Mouse (Mus musculus): ENCODE data around the gene Elmo1. TPM values are rescaled to one million over a fixed set of nuclear protein-coding genes. Genes with fewer than 3 reads are reported as not detected.

The Elmo1 gene
- total and polyA plus RNA-seq, 3 experiments, result 23.1 to 50.2 (median 32.2) TPM

- DNase-seq (ENCODE audit: extremely low read depth), result no peak
- Histone ChIP-seq H3K4me1 (ENCODE audit: control insufficient read depth in 1 of 2, insufficient read depth in 2 of 2) (peaks cover 29 to 90% of the 10 kb centered on the region in 2 experiments), H3K9ac (ENCODE audit: insufficient read depth, low read depth) (no peak overlapping the region), H3K27me3 (replicated peaks) (no peaks in the 10 kb centered on the region), H3K79me2 (replicated peaks; ENCODE audit: control insufficient read depth, extremely low read depth, insufficient read depth, poor library complexity, severe bottlenecking) (no peaks in the 10 kb centered on the region; the same call in 1 of the 2 replicates), H3K4me2 (ENCODE audit: insufficient read depth, low read depth, poor library complexity, severe bottlenecking) (no peak overlapping the region), H3K4me3 (replicated peaks in 1 of 3; ENCODE audit: low read depth in 2 of 3, low read length in 2 of 3, poor library complexity in 1 of 3) (no peak overlapping the region), H3K27ac (ENCODE audit: insufficient read depth, low read depth) (no peak overlapping the region), H3K9me3 (replicated peaks; ENCODE audit: low read length) (peaks cover 5% of the 10 kb centered on the region), H3K36me3 (replicated peaks in 1 of 2; ENCODE audit: control insufficient read depth in 1 of 2, insufficient read depth in 1 of 2, low read length in 1 of 2) (peaks cover 0 to 14% of the 10 kb centered on the region in 2 experiments)
- dilution Hi-C loops (cut with MboI; ENCODE audit: extremely low pct_ligation_motif_present, extremely low pct_unique_long_range_greater_than_20kb, low sequenced_read_pairs) (no loop called here), in situ Hi-C loops (cut with MboI; ENCODE audit: low pct_ligation_motif_present, low pct_unique_long_range_greater_than_20kb, low sequenced_read_pairs) (no loop called here)
- no peak for TF ChIP-seq TCF12 (IDR thresholded peaks at IDR 0.05; ENCODE audit: low read depth, low read length)
- no peak for TF ChIP-seq SIN3A (IDR thresholded peaks at IDR 0.05; ENCODE audit: low read length)
- no peak for TF ChIP-seq JUN (IDR thresholded peaks at IDR 0.05; ENCODE audit: insufficient read depth, low read depth, low read length)
- no peak for TF ChIP-seq USF2 (conservative IDR thresholded peaks at IDR 0.05; ENCODE audit: low read depth, low read length)
- no peak for TF ChIP-seq RCOR1 (conservative IDR thresholded peaks at IDR 0.05; ENCODE audit: low read depth, low read length)
- TF ChIP-seq MAX (IDR thresholded peaks at IDR 0.05; ENCODE audit: low read length), result no peak
- TF ChIP-seq NRF1 (IDR thresholded peaks at IDR 0.05; ENCODE audit: low read depth, low read length), result no peak
- no peak for TF ChIP-seq ZNF384 (IDR thresholded peaks at IDR 0.05; ENCODE audit: low read depth, low read length)
These were observed 41.6 kb downstream of the Elmo1 start for GRCm38 (mm10) chr13:20131998-20132371.

DNA sequence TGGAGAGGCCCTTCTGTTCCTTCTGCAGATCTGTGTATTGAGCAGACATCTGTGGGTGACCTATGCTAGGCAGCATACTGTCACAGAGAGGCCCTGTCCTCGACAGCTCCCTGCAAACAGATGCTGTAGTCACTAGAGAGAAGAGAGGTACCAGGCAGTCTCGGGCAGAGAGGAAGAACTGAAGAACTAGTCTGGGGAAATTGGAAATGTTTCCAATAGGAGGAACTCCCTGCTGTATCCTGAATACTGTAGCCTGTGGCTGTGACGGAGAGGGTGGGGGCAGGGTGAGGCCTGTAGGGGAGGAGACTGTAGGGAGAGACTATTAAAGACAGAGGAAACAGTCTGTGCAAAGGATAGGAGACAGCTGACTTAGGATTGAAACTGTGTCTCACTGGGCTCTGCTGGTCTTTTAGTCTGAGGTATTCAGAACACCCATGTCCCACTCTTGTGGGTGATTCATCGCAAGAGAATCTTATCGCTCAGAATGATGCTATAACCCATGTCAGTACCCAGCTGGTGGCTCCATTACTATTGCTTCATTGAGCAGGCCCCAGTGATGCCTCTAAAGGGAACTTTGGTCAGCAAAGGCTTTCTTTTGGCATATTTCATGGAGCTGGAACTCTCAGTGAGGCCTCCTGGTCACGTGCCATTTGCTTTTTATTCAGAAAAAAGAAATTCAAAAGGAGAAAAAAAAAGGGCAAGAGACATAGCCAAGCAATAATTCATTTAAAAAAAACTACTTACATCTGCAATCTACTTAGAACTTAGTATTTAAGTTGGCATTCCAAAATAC is 43.4 kb downstream of the Elmo1 start:
- H3K9ac ChIP-seq (ENCODE audit: insufficient read depth, low read depth), result peak overlapping the region; percentile 24; the same call in 1 of the 2 replicates
- peaks cover 5% of the 10 kb centered on the region for H3K9me3 ChIP-seq (replicated peaks; ENCODE audit: low read length)
- H3K27me3 ChIP-seq (replicated peaks), result no peaks in the 10 kb centered on the region
- TF ChIP-seq MAFK (IDR thresholded peaks at IDR 0.05; ENCODE audit: insufficient replicate concordance, low read length), result no peak
- TF ChIP-seq POLR2A (IDR thresholded peaks at IDR 0.05; ENCODE audit: low read depth, low read length), result 0 out of 2 replicates have a peak, but pooled peaks have one; percentile 21
- peak; percentile 67 for TF ChIP-seq BHLHE40 (IDR thresholded peaks at IDR 0.05; ENCODE audit: low read depth, low read length)
- peak; percentile 42 for TF ChIP-seq ETS1 (conservative IDR thresholded peaks at IDR 0.05; ENCODE audit: low read depth, low read length)
- TF ChIP-seq CHD1 (IDR thresholded peaks at IDR 0.05; ENCODE audit: low read depth, low read length), result peak; percentile 69; the same call in 1 of the 2 replicates
- TF ChIP-seq USF1 (IDR thresholded peaks at IDR 0.05; ENCODE audit: low read depth, low read length), result peak; percentile 28; the same call in 1 of the 2 replicates
- TF ChIP-seq MAX (IDR thresholded peaks at IDR 0.05; ENCODE audit: low read length), result 0 out of 2 replicates have a peak, but pooled peaks have one; percentile 24
- TF ChIP-seq MAZ (IDR thresholded peaks at IDR 0.05; ENCODE audit: low read depth, low read length), result no peak
- TF ChIP-seq EP300 (IDR thresholded peaks at IDR 0.05; ENCODE audit: low read length), result peak; percentile 23; the same call in 1 of the 2 replicates
- H3K4me1 ChIP-seq (ENCODE audit: control insufficient read depth in 1 of 2, insufficient read depth in 2 of 2), result peaks cover 32 to 90% of the 10 kb centered on the region in 2 experiments
- no peaks in the 10 kb centered on the region; the same call in 1 of the 2 replicates for H3K79me2 ChIP-seq (replicated peaks; ENCODE audit: control insufficient read depth, extremely low read depth, insufficient read depth, poor library complexity, severe bottlenecking)
- dilution Hi-C loops (cut with MboI; ENCODE audit: extremely low pct_ligation_motif_present, extremely low pct_unique_long_range_greater_than_20kb, low sequenced_read_pairs), result no loop called here
- peak; percentile 62 for DNase-seq (ENCODE audit: extremely low read depth)
- H3K4me2 ChIP-seq (ENCODE audit: insufficient read depth, low read depth, poor library complexity, severe bottlenecking), result peak overlapping the region; percentile 57
- in situ Hi-C loops (cut with MboI; ENCODE audit: low pct_ligation_motif_present, low pct_unique_long_range_greater_than_20kb, low sequenced_read_pairs), result no loop called here
- H3K27ac ChIP-seq (ENCODE audit: insufficient read depth, low read depth), result peak overlapping the region; percentile 73
- no peak overlapping the region for H3K4me3 ChIP-seq (replicated peaks in 1 of 3; ENCODE audit: low read depth in 2 of 3, low read length in 2 of 3, poor library complexity in 1 of 3)
- H3K36me3 ChIP-seq (replicated peaks in 1 of 2; ENCODE audit: control insufficient read depth in 1 of 2, insufficient read depth in 1 of 2, low read length in 1 of 2), result peaks cover 0 to 14% of the 10 kb centered on the region in 2 experiments
